ENCODE assay signal across 8 mouse cellular contexts in the genomic region with DNA sequence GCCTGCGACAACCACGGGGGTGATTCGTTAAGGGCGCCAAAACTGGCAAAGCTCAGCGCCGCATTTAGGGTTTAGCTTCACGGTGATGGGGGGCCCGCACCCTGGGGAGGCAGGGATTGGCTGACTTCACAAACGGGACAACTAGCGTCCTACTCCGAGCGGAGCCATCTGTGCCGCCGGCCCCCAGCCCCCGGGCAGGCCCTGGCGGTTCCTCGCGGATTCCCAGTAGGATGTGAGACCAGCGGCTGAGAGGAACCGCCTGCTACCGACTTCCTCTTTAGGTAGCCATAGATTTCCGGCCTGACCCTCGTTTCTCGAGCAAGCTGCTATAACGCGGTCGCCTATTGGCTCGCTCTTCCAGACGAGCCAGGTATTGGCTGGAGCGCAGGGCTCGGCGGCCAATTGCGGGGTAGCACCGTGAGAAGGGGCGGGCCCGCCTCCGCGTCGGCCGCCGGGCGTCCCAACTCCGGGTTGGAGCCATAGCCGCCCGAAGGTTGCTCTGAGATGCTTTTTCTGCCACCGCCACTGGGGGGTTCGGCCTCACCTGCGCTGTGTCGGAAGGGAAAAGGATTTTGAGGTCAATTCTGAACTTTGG. TPM values are rescaled to one million over a fixed set of nuclear protein-coding genes. Genes with fewer than 3 reads are reported as not detected.
DNase-seq lines count a peak whose midpoint lies in the region; ATAC-seq and TF ChIP-seq lines count a peak whose summit lies in the region.

A gene (plus strand): TSS at position 182 of the 595 bp plus-strand sequence.

- no peaks in the 10 kb centered on the region for H3K27me3 ChIP-seq in Patski
- peaks cover 13% of the 10 kb centered on the region; the same call in 1 of the 2 replicates for H3K27me3 ChIP-seq in hindbrain, embryonic 13.5 days

- in situ Hi-C loops in Patski (cut with MboI; ENCODE audit: low pct_unique_long_range_greater_than_20kb), result no loop called here

- peak within 1 kb of the TSS; percentile 85 for H3K9ac ChIP-seq in hindbrain, embryonic 13.5 days

- no peaks in the 10 kb centered on the region for H3K9me3 ChIP-seq in hindbrain, embryonic 13.5 days

- DNase-seq in Patski (ENCODE audit: low read depth, low spot score), result peak; percentile 68
- peak; percentile 96 to 97 for DNase-seq in cerebellum, postnatal 14 days
- DNase-seq in frontal cortex, postnatal 14 days (ENCODE audit: low spot score in 2 of 2), result peak; percentile 89 to 91
- peak; percentile 80 to 84 for DNase-seq in layer of hippocampus, postnatal 25 days (ENCODE audit: extremely low spot score in 1 of 2, low spot score in 1 of 2)
- peak; percentile 95 for DNase-seq in lung, postnatal 25 days (ENCODE audit: low spot score)
- peak; percentile 97 for DNase-seq in retina, embryonic 14.5 days (ENCODE audit: low spot score)
- DNase-seq in thymus, postnatal 4 days, result peak; percentile 95

- ATAC-seq in Patski, result peak; percentile 100
- ATAC-seq in hindbrain, embryonic 13.5 days (ENCODE audit: low FRiP score), result peak; percentile 100

- H3K36me3 ChIP-seq in hindbrain, embryonic 13.5 days, result peaks cover 12% of the 10 kb centered on the region

- peak within 1 kb of the TSS; percentile 68 for H3K4me3 ChIP-seq in hindbrain, embryonic 13.5 days

- under 1% methylated on average over 49 of the region's 49 CpGs for WGBS in hindbrain, embryonic 13.5 days

- POLR2A ChIA-PET in Patski (lab: Charles Lee), result interaction anchor here (0.7 to 1.2 kb wide), 2 partner anchors 9 to 405 kb away, joined by 4 read pairs; no protein-coding TSS in a partner anchor

- H3K4me1 ChIP-seq in hindbrain, embryonic 13.5 days (replicated peaks), result peaks cover 10% of the 10 kb centered on the region

- peak; percentile 85 for TF ChIP-seq CTCF in Patski (IDR thresholded peaks at IDR 0.05)

- CTCF ChIA-PET in Patski (lab: Charles Lee), result interaction anchor here (0.9 to 5.5 kb wide), 10 partner anchors 11 to 69 kb away, joined by 3 to 33 read pairs (median 4); a partner anchor contains a TSS

- peak within 1 kb of the TSS; percentile 69 for H3K4me2 ChIP-seq in hindbrain, embryonic 13.5 days

- peak within 1 kb of the TSS; percentile 94 for H3K27ac ChIP-seq in hindbrain, embryonic 13.5 days

RNA-seq across cellular contexts. Expression of the gene that starts here (rescaled TPM):
- polyA plus RNA-seq in Patski (2021), result 2.0 TPM
- 1.1 and 1.8 TPM in 2 replicates for polyA plus RNA-seq in hindbrain, embryonic 13.5 days (2015; fragmentation: Nextera tagmentation; extraction: Ambion mirVana)
- 1 to 10 TPM; 2.2 to 2.4 TPM for total RNA-seq in layer of hippocampus, postnatal 25 days (2021)

Comparison
In these comparisons a context has a peak if more than half of its experiments do, and no peak if none do; other contexts are left out.
1. Peak in every context shown above with its lines: DNase-seq, ATAC-seq, H3K4me3 ChIP-seq and H3K27ac ChIP-seq.